Comparison of ENCODE assay signal across 9 mouse cellular contexts in genomic region chr13:43530832-43531693, GRCm38 (mm10). TPM values are rescaled to one million over a fixed set of nuclear protein-coding genes. Genes with fewer than 3 reads are reported as not detected.
DNase-seq lines count a peak whose midpoint lies in the region; ATAC-seq lines count a peak whose summit lies in the region.
"Had no signal": no experiment of that assay in that cellular context is flagged by ENCODE, and none has a peak within 500 bp of the region (broad histone marks: within the 10 kb centered on the region; RNA-seq: fewer than 3 reads in every experiment).

No protein-coding gene starts in this region.

- peaks cover 28% of the 10 kb centered on the region for H3K4me1 ChIP-seq in forebrain, embryonic 15.5 days
- peaks cover 17% of the 10 kb centered on the region for H3K4me1 ChIP-seq in liver, embryonic 15.5 days (replicated peaks)
- peaks cover 10% of the 10 kb centered on the region for H3K4me1 ChIP-seq in neural tube, embryonic 11.5 days (ENCODE audit: control insufficient read depth, insufficient read depth, low read length)

- 3% methylated on average over 13 of the region's 13 CpGs for WGBS in forebrain, embryonic 15.5 days
- 2% methylated on average over 13 of the region's 13 CpGs for WGBS in liver, embryonic 15.5 days (ENCODE audit: insufficient replicate concordance)
- WGBS in neural tube, embryonic 11.5 days, result 20% methylated on average over 13 of the region's 13 CpGs

- peak; percentile 23 for DNase-seq in ovary, postnatal 10 days (ENCODE audit: low spot score)
- no peak for DNase-seq in ovary, adult 18-20 months (ENCODE audit: low spot score)
- DNase-seq in heart, postnatal 14 days, result peak; percentile 49 to 75
- peak; percentile 71 to 84 for DNase-seq in kidney, postnatal 25 days
- DNase-seq in neural tube, embryonic 11.5 days (ENCODE audit: low spot score), result peak; percentile 61
- DNase-seq in spleen, adult 12 weeks (ENCODE audit: low spot score), result no peak

- no peaks in the 10 kb centered on the region for H3K27me3 ChIP-seq in forebrain, embryonic 15.5 days
- H3K27me3 ChIP-seq in liver, embryonic 15.5 days, result no peaks in the 10 kb centered on the region
- no peaks in the 10 kb centered on the region for H3K27me3 ChIP-seq in neural tube, embryonic 11.5 days (ENCODE audit: control insufficient read depth, insufficient read depth, low read length)
- H3K27me3 ChIP-seq: Patski had no signal

- H3K4me2 ChIP-seq in forebrain, embryonic 15.5 days (replicated peaks), result peak overlapping the region; percentile 24
- peak overlapping the region; percentile 43 for H3K4me2 ChIP-seq in liver, embryonic 15.5 days
- H3K4me2 ChIP-seq in neural tube, embryonic 11.5 days (ENCODE audit: low read depth), result no peak overlapping the region

- peak; percentile 95 for ATAC-seq in forebrain, embryonic 15.5 days (replicated peaks)
- peak; percentile 79 for ATAC-seq in liver, embryonic 15.5 days (ENCODE audit: insufficient read depth)
- peak; percentile 90 for ATAC-seq in neural tube, embryonic 11.5 days (ENCODE audit: insufficient read depth, low FRiP score, low TSS enrichment)
- ATAC-seq: Patski had no signal

- H3K36me3 ChIP-seq in forebrain, embryonic 15.5 days, result no peaks in the 10 kb centered on the region
- no peaks in the 10 kb centered on the region for H3K36me3 ChIP-seq in liver, embryonic 15.5 days (replicated peaks)
- H3K36me3 ChIP-seq in neural tube, embryonic 11.5 days (ENCODE audit: control insufficient read depth, insufficient read depth, low read length), result no peaks in the 10 kb centered on the region

- intact Hi-C loops in heart, postnatal 14 days (cut with DNase I), result loop anchor here (10.0 kb wide), 1 partner anchor 116 kb away; no protein-coding TSS in a partner anchor

- H3K9me3 ChIP-seq in forebrain, embryonic 15.5 days, result no peaks in the 10 kb centered on the region
- H3K9me3 ChIP-seq in liver, embryonic 15.5 days (replicated peaks), result no peaks in the 10 kb centered on the region
- H3K9me3 ChIP-seq in neural tube, embryonic 11.5 days (ENCODE audit: control insufficient read depth, low read length), result no peaks in the 10 kb centered on the region

- H3K9ac ChIP-seq in forebrain, embryonic 15.5 days (replicated peaks), result no peak overlapping the region
- no peak overlapping the region for H3K9ac ChIP-seq in liver, embryonic 15.5 days
- no peak overlapping the region; the same call in 1 of the 2 replicates for H3K9ac ChIP-seq in neural tube, embryonic 11.5 days (ENCODE audit: low read length)

- peak overlapping the region; percentile 85 for H3K27ac ChIP-seq in forebrain, embryonic 15.5 days (replicated peaks)
- H3K27ac ChIP-seq in liver, embryonic 15.5 days (replicated peaks), result peak overlapping the region; percentile 19; the same call in 1 of the 2 replicates
- H3K27ac ChIP-seq in neural tube, embryonic 11.5 days (ENCODE audit: low read depth, low read length), result peak overlapping the region; percentile 58

- H3K4me3 ChIP-seq in forebrain, embryonic 15.5 days, result peak overlapping the region; percentile 7; the same call in 1 of the 2 replicates
- H3K4me3 ChIP-seq in liver, embryonic 15.5 days (replicated peaks), result no peak overlapping the region
- H3K4me3 ChIP-seq in neural tube, embryonic 11.5 days (ENCODE audit: low read depth, low read length), result no peak overlapping the region

RNA-seq across cellular contexts. Expression of gene Mcur1, which starts 28.9 kb away (rescaled TPM):
- polyA plus RNA-seq in forebrain, embryonic 15.5 days (2015; fragmentation: Nextera tagmentation; extraction: Ambion mirVana), result 7.5 and 8.6 TPM in 2 replicates
- 10 to 100 TPM; 45.7 to 47.5 TPM for total RNA-seq in heart, postnatal 14 days (2021)
- polyA plus RNA-seq in liver, embryonic 15.5 days (2015; fragmentation: Nextera tagmentation; extraction: Ambion mirVana), result 5.7 and 5.9 TPM in 2 replicates
- 10.5 and 14.7 TPM in 2 replicates for polyA plus RNA-seq in neural tube, embryonic 11.5 days (2014; fragmentation: Nextera tagmentation; extraction: Ambion mirVana)

RNA-seq across cellular contexts. Expression of gene Ranbp9, which starts 50.0 kb away (rescaled TPM):
- 13.1 and 13.2 TPM in 2 replicates for polyA plus RNA-seq in forebrain, embryonic 15.5 days (2015; fragmentation: Nextera tagmentation; extraction: Ambion mirVana)
- 10 to 100 TPM; 45.7 to 45.9 TPM for total RNA-seq in heart, postnatal 14 days (2021)
- 2.9 and 3.3 TPM in 2 replicates for polyA plus RNA-seq in liver, embryonic 15.5 days (2015; fragmentation: Nextera tagmentation; extraction: Ambion mirVana)
- 10.9 and 12.5 TPM in 2 replicates for polyA plus RNA-seq in neural tube, embryonic 11.5 days (2014; fragmentation: Nextera tagmentation; extraction: Ambion mirVana)

Comparison
In these comparisons a context has a peak if more than half of its experiments do, and no peak if none do; other contexts are left out.
1. DNase-seq: peak in ovary, postnatal 10 days (single experiment), heart, postnatal 14 days (2 of 2), kidney, postnatal 25 days (2 of 2) and neural tube, embryonic 11.5 days (single experiment); none in ovary, adult 18-20 months (single experiment) and spleen, adult 12 weeks (single experiment).
2. H3K27ac ChIP-seq: peak in every context shown above with its lines; median percentile 85 in forebrain, embryonic 15.5 days; 58 in neural tube, embryonic 11.5 days; 19 in liver, embryonic 15.5 days.
3. Peak in every context shown above with its lines, with median percentiles within 50 percentile points of each other: ATAC-seq.